ENCODE assay signal across 8 mouse cellular contexts in genomic region chr2:6220141-6220805, GRCm38 (mm10). TPM values are rescaled to one million over a fixed set of nuclear protein-coding genes. Genes with fewer than 3 reads are reported as not detected.
DNase-seq lines count a peak whose midpoint lies in the region; ATAC-seq and TF ChIP-seq lines count a peak whose summit lies in the region.

No protein-coding gene starts in this region.

- ATAC-seq in hindbrain, postnatal 0 days: peak; percentile 87

- no peak overlapping the region for H3K4me3 ChIP-seq in hindbrain, postnatal 0 days (ENCODE audit: low read length)

- H3K27ac ChIP-seq in hindbrain, postnatal 0 days: no peak overlapping the region

- 8% methylated on average over 4 of the region's 4 CpGs for WGBS in hindbrain, postnatal 0 days

- no peaks in the 10 kb centered on the region for H3K36me3 ChIP-seq in hindbrain, postnatal 0 days (ENCODE audit: insufficient read depth, low read length)

- no peaks in the 10 kb centered on the region for H3K27me3 ChIP-seq in hindbrain, postnatal 0 days (ENCODE audit: insufficient read depth, low read length)

- H3K4me2 ChIP-seq in hindbrain, postnatal 0 days (ENCODE audit: low read depth, low read length): no peak overlapping the region

- H3K9me3 ChIP-seq in hindbrain, postnatal 0 days (ENCODE audit: low read length): no peaks in the 10 kb centered on the region

- DNase-seq in MN1 (ENCODE audit: low spot score): peak; percentile 55
- peak; percentile 79 to 86 for DNase-seq in cerebellum, adult 18-20 months
- DNase-seq in forelimb bud, embryonic 11.5 days (ENCODE audit: low read depth, low spot score): peak; percentile 59
- DNase-seq in hindbrain, postnatal 0 days (ENCODE audit: low spot score): peak; percentile 88
- peak; percentile 58 for DNase-seq in left cerebral cortex, adult 11 months (ENCODE audit: low spot score)
- peak; percentile 62 to 87 for DNase-seq in lung, postnatal 4 days
- DNase-seq in right cerebral cortex, postnatal 10 days (ENCODE audit: low spot score in 2 of 2): peak; percentile 87 to 90
- peak; percentile 82 for DNase-seq in urinary bladder, postnatal 14 days (ENCODE audit: low spot score)

- no peak overlapping the region for H3K9ac ChIP-seq in hindbrain, postnatal 0 days (replicated peaks; ENCODE audit: low read length)

- H3K4me1 ChIP-seq in hindbrain, postnatal 0 days (ENCODE audit: insufficient read depth, low read length): no peaks in the 10 kb centered on the region

- TF ChIP-seq CTCF in hindbrain, postnatal 0 days (IDR thresholded peaks at IDR 0.05; ENCODE audit: low read depth): peak; percentile 95

RNA-seq across cellular contexts. Expression of gene Echdc3, which starts 7.4 kb away (rescaled TPM):
- total RNA-seq in hindbrain, postnatal 0 days (2014; rRNA removed): 1.5 and 1.6 TPM in 2 replicates
- polyA plus RNA-seq in hindbrain, postnatal 0 days (2015; fragmentation: Nextera tagmentation; extraction: Ambion mirVana): 1.5 and 1.7 TPM in 2 replicates
